Mouse (Mus musculus): ENCODE data around the gene Rexo1.

Gene Rexo1

GRCm38 (mm10) chr10:80503599-80504220, 57.6 kb downstream of the Rexo1 start:
- no peak for DNase-seq

- peak in 1 of 2 experiments; percentile 29 for DNase-seq
These were observed 58.5 kb downstream of the Rexo1 start for GRCm38 (mm10) chr10:80502819-80503314.

GRCm38 (mm10) chr10:80502291-80502690, 59.1 kb downstream of the Rexo1 start:
- DNase-seq, result no peak

GRCm38 (mm10) chr10:80496421-80496820, 64.9 kb downstream of the Rexo1 start:
- no peak for DNase-seq

- peak; percentile 35 to 36 for DNase-seq
These were observed 65.5 kb downstream of the Rexo1 start for GRCm38 (mm10) chr10:80495901-80496300.

GRCm38 (mm10) chr10:80494732-80495131, 66.6 kb downstream of the Rexo1 start, which contains the start of gene Onecut3:
Gene Onecut3, plus strand, starts transcription at chr10:80494835.
- DNase-seq, result peak; percentile 70

Data from kidney, postnatal 4 days (tissue).